Mouse (Mus musculus): ENCODE data around the gene Mettl7a1.
"Not testable (repeated sequence)": the region's sequence is repeated elsewhere in the genome, so short reads cannot be mapped to it uniquely, and the experiment has no call there.

Mettl7a1 gene

DNA sequence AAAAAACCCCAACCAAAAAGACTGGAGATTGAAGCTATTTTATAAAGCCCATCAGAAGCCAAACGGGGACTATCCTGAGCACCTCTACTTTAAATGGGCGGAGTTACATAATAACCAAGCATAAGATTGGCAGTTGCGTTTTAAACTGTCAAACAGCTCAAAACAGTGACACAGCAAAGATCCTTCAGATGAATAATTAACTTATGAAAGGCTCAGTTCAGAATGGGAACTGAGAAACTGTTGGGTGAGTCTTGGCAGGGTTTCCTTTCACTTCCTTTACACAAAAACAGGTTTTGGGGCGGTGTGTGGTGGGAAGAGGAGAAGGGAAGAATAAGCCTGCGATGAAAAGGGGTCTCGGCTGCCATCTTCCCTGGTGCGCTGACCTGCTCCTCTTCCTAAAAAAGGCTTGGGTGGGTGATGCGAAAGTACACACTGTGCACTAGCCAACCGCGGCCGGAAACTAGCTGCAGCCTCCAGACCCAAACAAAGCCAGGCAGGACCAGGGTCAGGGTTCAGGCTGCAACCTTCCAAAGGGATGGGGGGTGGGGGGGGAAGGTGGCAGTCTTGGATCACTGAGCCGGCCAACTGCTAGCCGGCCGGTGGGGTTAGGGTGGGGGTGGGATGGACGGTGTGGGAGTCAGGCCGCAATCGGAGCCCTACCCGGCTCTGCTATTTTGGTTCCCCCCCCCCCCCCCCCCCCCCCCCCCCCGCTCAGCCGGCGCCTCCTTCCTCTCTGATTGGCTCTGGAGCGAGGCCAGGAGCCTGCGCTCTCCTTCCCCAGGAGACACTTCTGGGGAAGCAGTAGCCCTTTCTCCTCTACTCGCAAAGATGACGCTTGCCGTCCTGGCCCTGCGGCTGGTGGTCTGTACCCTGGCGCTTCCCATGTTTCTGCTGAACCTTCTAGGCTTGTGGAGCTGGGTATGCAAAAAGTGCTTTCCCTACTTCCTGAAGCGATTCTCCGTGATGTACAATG lies at the start of gene Mettl7a1:
Mettl7a1 (plus strand) TSS at position 122 of the 973 bp plus-strand sequence.
- DNase-seq (ENCODE audit: extremely low spot score, low read depth, low spot score), result no peak

- DNase-seq (ENCODE audit: extremely low spot score, low read depth, low spot score), result no peak
Observed at GRCm38 (mm10) chr15:100256386-100256785, 47.6 kb upstream of the Mettl7a1 start.

- DNase-seq (ENCODE audit: extremely low spot score, low read depth, low spot score), result no peak
Observed at GRCm38 (mm10) chr15:100257305-100257704, 46.6 kb upstream of the Mettl7a1 start.

GRCm38 (mm10) chr15:100258646-100259425 lies 45.1 kb upstream of the Mettl7a1 start:
- DNase-seq (ENCODE audit: extremely low spot score, low read depth, low spot score), result no peak

DNA sequence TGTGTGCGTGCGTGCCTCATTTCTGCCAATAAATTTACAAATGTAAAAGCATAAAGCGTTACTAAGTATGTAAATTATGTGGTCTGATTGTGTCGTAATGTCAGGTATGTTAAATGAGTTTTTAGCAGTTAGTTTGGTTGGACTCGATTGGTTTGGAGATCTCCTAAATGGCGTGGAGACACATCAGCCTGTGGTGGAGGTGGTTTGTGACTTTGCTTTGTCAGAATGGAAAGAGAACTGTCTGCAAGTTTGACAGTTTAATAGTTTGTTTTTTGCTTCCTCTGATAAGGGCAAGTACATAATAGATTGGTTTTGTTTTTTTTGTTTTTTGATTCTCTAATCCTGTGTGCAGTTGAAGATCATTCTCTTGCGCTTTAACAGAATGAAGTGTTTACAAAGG lies 43.6 kb upstream of the Mettl7a1 start:
- not testable (repeated sequence) for DNase-seq (ENCODE audit: extremely low spot score, low read depth, low spot score)

- DNase-seq (ENCODE audit: extremely low spot score, low read depth, low spot score), result peak; percentile 10
Observed at GRCm38 (mm10) chr15:100263246-100263905, 40.6 kb upstream of the Mettl7a1 start.

DNA sequence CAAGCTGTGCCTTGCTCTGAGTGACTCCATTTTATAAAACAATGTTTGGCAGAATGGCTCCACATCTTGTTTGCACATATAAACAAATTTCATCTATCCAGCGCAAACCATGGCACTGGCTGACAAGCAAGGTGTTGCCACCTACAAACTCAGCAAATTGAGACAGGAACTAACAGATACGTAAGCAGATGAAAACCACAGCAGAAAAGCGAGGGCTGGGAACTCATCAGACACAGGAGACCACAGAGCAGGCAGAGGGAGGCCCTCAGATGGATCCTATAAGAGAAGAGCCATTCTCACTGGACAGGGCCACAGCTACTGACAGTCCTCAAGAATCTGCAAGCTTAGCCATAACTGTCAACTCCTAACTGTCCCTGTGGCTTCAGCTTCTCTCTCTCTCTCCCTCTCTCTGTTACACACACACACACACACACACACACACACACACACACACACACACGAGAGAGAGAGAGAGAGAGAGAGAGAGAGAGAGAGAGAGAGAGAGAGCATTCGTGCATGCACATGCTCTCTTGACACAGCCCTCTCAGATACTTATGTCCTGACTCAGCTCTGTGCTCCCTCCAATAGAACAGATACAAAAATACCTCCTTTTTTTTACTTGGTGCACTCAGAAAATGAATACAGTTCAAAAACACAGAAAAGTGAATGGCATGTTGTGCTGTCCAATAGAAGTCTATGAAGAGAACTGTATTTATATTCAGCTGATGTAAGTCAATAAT lies 38.2 kb upstream of the Mettl7a1 start:
- DNase-seq (ENCODE audit: extremely low spot score, low read depth, low spot score), result no peak

GRCm38 (mm10) chr15:100268916-100269315 lies 35.0 kb upstream of the Mettl7a1 start:
- no peak for DNase-seq (ENCODE audit: extremely low spot score, low read depth, low spot score)

- DNase-seq (ENCODE audit: extremely low spot score, low read depth, low spot score), result no peak
Observed at GRCm38 (mm10) chr15:100269776-100270175, 34.2 kb upstream of the Mettl7a1 start.

DNA sequence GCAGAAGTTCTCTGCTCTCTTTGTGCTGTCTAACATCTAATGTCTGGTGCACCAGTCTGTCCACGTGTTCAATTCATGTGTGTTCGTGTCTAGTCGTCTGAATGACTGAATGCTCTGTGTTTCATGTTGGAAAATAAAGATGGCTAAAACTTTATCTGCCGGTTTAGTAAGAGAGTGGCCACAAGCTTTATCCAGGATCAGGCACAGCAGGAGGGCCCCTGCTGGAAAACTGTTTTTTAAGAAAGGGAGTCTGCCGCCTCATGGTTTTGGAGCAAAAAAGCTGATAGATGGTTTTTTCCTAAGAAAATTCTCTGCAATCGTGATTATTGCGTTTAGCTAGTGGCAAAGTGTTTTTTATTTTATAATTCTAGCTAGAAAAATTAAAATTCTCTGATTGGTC lies 33.3 kb upstream of the Mettl7a1 start:
- not testable (repeated sequence) for DNase-seq (ENCODE audit: extremely low spot score, low read depth, low spot score)

DNA sequence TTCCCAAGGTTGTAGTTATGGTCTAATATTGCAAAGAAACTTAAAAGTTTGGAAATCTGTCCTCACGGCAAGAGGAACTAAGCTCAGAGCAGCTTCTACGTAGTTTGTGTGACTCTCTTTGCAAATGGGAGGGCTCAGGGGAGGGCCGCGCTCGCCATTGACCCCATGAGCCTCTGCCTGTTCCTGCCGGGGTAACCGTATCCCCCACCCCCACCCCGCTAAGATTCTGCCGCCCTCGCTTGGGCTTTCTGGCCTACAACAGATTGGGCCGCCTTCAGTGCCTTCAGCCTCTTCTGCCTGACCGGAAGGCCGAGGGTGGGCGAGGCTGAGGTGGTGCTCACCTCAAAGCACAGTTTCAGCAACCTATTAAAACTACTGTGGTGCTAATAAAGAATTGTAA lies 32.5 kb upstream of the Mettl7a1 start:
- DNase-seq (ENCODE audit: extremely low spot score, low read depth, low spot score), result no peak

DNA sequence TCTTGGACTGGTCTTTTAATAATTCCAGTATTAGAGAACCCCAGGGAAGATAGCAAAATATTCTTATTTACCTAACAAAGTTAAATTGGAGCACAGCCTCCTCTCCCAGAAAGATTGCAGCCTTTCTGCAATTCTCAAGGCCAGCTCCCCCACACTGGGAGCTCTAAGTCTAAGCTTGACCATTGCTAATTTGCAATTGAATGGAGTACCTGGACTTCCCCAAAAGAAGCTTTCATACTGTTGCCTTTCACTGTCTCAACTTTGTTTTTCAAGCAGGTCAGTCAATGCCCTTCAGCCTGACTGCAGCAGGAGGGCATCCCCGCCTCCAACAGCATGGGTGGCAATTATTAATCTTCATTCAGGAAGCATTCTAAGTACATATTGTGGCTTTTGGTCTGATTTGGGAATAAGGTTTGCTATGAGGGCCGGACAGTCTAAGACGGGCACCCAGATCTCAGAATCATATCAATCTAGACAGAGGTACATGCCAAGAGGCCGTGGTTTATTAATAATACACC lies 30.1 kb upstream of the Mettl7a1 start:
- DNase-seq (ENCODE audit: extremely low spot score, low read depth, low spot score), result not testable (repeated sequence)

- DNase-seq (ENCODE audit: extremely low spot score, low read depth, low spot score), result no peak
Observed at GRCm38 (mm10) chr15:100274790-100275559, 29.0 kb upstream of the Mettl7a1 start.

DNA sequence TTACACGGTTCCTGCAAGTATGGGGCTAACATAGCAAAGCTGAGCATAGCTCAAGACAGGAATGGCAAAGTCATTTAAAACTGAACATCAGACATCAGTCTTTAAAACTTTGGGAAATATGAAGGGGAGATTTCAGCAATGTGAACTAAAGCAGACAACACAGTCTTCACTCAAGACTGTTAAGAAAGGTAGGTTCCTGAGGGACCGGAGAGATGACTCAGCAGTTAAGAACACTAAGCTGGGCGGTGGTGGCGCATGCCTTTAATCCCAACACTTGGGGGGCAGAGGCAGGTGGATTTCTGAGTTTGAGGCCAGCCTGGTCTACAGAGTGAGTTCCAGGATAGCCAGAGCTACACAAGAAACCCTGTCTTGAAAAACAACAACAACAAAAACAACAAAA lies 27.5 kb upstream of the Mettl7a1 start:
- no peak for DNase-seq (ENCODE audit: extremely low spot score, low read depth, low spot score)

GRCm38 (mm10) chr15:100277586-100277985 lies 26.4 kb upstream of the Mettl7a1 start:
- DNase-seq (ENCODE audit: extremely low spot score, low read depth, low spot score), result no peak

DNA sequence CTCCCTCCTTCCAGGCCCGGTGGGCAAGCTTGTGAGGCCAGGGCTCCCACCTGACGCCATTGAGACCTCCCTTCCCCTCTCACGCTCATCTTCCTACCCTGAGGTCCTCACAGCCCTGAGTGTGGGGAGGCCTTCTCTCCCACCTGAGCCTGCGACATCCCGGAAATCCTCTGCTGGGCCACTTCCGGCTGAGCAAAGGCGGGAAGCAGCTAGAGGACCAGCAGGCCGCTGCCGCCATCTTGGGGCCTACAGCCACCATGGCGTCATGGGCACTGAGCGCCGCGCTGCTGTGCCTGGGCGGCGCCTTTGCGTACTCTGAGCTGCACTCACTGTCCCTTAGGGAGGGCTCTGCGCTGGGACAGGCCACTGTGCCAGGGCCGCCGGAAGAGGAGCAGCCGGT lies 23.3 kb upstream of the Mettl7a1 start, which contains the start of gene Tmprss12:
Tmprss12 (plus strand) TSS at position 212 of the 400 bp plus-strand sequence.
- DNase-seq (ENCODE audit: extremely low spot score, low read depth, low spot score), result no peak

DNA sequence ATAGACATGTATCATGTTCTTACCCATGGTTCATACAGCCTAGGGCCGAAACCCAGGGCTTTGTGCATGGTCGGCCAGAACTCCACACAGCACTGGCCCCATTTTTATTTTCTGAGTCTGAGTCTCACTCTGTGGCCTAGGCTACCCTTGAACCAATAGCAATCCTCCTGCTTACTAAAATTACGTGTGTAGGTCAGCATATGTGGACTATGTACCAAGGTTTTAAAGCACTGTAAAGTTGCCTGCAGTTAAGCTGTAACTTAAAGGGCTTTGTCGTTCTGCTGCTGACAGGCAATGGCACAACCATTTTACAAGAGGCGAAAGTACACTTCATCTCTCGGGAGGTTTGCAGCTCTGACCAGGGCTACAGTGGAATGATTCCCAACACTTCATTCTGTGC lies 15.0 kb upstream of the Mettl7a1 start:
- DNase-seq (ENCODE audit: extremely low spot score, low read depth, low spot score), result no peak

DNA sequence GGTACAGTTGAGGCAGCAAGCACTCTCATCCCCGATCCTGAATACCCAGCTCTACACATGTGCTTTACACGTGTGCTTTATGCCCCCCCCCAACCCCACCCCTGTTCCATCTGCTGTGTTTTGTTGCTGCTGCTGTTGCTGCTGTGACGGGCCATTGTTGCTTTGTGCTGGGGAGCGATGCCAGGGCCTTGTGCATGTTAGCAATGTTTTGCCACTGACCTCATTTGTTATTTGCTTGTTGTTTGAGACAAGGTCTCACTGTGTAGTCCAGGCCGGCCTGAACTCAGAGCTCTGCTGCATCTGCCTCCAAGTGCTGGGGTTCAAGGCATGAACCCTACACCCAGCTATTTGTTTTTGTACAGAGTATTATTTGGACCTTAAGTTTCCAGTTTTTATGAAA lies 13.1 kb upstream of the Mettl7a1 start:
- no peak for DNase-seq (ENCODE audit: extremely low spot score, low read depth, low spot score)

GRCm38 (mm10) chr15:100292326-100292725 lies 11.6 kb upstream of the Mettl7a1 start:
- DNase-seq (ENCODE audit: extremely low spot score, low read depth, low spot score), result no peak
